Comparison of ENCODE assay signal across 11 mouse cellular contexts in the genomic region with DNA sequence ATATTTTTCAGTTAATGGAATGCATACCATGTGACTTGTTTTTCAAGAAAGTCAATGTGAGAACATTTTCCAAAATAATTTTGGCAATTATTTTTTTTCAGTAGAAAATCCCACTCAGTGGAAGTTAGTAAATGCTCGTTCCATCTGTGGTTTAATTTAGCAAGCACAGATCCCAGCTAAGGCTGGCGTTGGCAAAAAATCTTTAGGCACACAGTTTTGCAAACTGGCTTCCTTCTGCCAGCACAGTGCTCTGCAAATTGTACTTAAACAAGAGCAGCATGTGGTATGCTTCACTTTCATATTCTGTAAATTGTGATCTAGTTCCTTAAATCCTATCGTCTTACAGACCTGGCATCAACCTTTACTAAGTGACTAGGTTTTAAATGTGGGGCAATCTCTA.
DNase-seq lines count a peak whose midpoint lies in the region; ATAC-seq lines count a peak whose summit lies in the region.
"Had no signal": no experiment of that assay in that cellular context is flagged by ENCODE, and none has a peak within 500 bp of the region (broad histone marks: within the 10 kb centered on the region; RNA-seq: fewer than 3 reads in every experiment).

No protein-coding gene starts in this region.

- no peak for DNase-seq in frontal cortex, postnatal 25 days (ENCODE audit: low spot score in 2 of 2)
- peak; percentile 31 to 75 for DNase-seq in frontal cortex, postnatal 36 days (ENCODE audit: low spot score in 2 of 2)
- peak; percentile 85 for DNase-seq in layer of hippocampus, adult 9-11 months
- peak; percentile 50 for DNase-seq in right cerebral cortex, postnatal 25 days
- DNase-seq in neural tube, embryonic 10.5 days (ENCODE audit: extremely low spot score, low spot score) = no peak
- no peak for DNase-seq in embryo, embryonic 11 days
- DNase-seq: gastrocnemius, postnatal 25 days; thymus, postnatal 25 days had no signal

- peak; percentile 88 for ATAC-seq in frontal cortex, adult (ENCODE audit: low TSS enrichment)
- ATAC-seq: activated CD4-positive, CD25-positive, alpha-beta regulatory T cell, adult 4 months; inflammation-experienced regulatory T-cells, adult 6 months had no signal

Comparison
In these comparisons a context has a peak if more than half of its experiments do, and no peak if none do; other contexts are left out.
1. DNase-seq: peak in frontal cortex, postnatal 36 days (2 of 2), layer of hippocampus, adult 9-11 months (single experiment) and right cerebral cortex, postnatal 25 days (single experiment); none in frontal cortex, postnatal 25 days (0 of 2), neural tube, embryonic 10.5 days (single experiment) and embryo, embryonic 11 days (single experiment).